Mouse (Mus musculus) liver, postnatal 0 days (tissue): ENCODE data around the gene Foxd2.

Experiments used
- CTCF ChIP-seq: sonication (generic); IDR thresholded peaks from 2 replicates; pipeline ENCODE4 v1.5.1; 2016; ENCODE audit warnings: antibody characterized with exemption, low read depth
- EP300 ChIP-seq: IDR thresholded peaks from 2 replicates; pipeline ENCODE4 v1.6.1; 2016; ENCODE audit warnings: antibody characterized with exemption, low read depth, mild to moderate bottlenecking

DNA sequence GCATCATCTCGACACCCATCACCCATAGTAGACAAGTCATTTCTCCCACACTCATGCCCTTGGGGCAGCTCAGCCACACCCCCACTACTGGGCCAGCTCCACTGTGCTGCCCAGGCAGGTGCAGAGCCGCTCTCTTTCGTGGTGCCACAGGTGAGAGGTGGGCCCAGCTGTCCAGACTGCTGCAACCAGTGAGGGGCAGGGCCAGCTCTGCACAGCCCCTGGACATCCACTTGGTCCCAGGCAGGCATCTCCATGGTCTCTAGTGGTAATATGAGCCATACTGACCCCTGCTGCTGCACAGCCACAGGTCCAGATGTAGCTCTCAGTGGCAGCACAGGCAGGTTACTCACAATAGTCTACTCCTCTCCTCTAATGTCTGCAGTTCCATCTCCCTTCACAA, 44.5 kb upstream of the Foxd2 start:
- TF ChIP-seq CTCF (no peak), EP300 (no peak)
